Mouse (Mus musculus) spleen, adult 12 weeks (tissue): ENCODE data around the gene Syne2.

Experiments
- DNase-seq: peaks from one replicate; pipeline ENCODE4 v3.0.0; 2022; ENCODE audit warnings: low spot score

Syne2 gene

GRCm38 (mm10) chr12:75873546-75874235, 55.8 kb downstream of the Syne2 start:
- no peak for DNase-seq

GRCm38 (mm10) chr12:75874287-75874994, 56.5 kb downstream of the Syne2 start:
- DNase-seq: no peak

GRCm38 (mm10) chr12:75879636-75880317, 61.8 kb downstream of the Syne2 start:
- no peak for DNase-seq

- DNase-seq: no peak
Measured at GRCm38 (mm10) chr12:75881554-75881953, 63.6 kb downstream of the Syne2 start.

GRCm38 (mm10) chr12:75886161-75886560, 68.2 kb downstream of the Syne2 start:
- no peak for DNase-seq

- DNase-seq: no peak
Measured at GRCm38 (mm10) chr12:75886946-75887345, 69.0 kb downstream of the Syne2 start.

GRCm38 (mm10) chr12:75888721-75889120, 70.8 kb downstream of the Syne2 start:
- no peak for DNase-seq

GRCm38 (mm10) chr12:75891206-75891605, 73.3 kb downstream of the Syne2 start:
- DNase-seq: no peak

GRCm38 (mm10) chr12:75893392-75893791, 75.5 kb downstream of the Syne2 start:
- DNase-seq: no peak

- DNase-seq: no peak
Measured at GRCm38 (mm10) chr12:75894316-75894997, 76.5 kb downstream of the Syne2 start.

GRCm38 (mm10) chr12:75894998-75895331, 77.0 kb downstream of the Syne2 start:
- no peak for DNase-seq

GRCm38 (mm10) chr12:75897793-75898192, 79.9 kb downstream of the Syne2 start:
- DNase-seq: no peak

- no peak for DNase-seq
Measured at GRCm38 (mm10) chr12:75901721-75902120, 83.8 kb downstream of the Syne2 start.

GRCm38 (mm10) chr12:75904068-75904467, 86.1 kb downstream of the Syne2 start:
- no peak for DNase-seq

GRCm38 (mm10) chr12:75905304-75905703, 87.4 kb downstream of the Syne2 start:
- no peak for DNase-seq

GRCm38 (mm10) chr12:75908466-75908865, 90.5 kb downstream of the Syne2 start:
- DNase-seq: no peak

- no peak for DNase-seq
Measured at GRCm38 (mm10) chr12:75915694-75916093, 97.8 kb downstream of the Syne2 start.

GRCm38 (mm10) chr12:75918415-75918814, 100.5 kb downstream of the Syne2 start:
- DNase-seq: no peak

GRCm38 (mm10) chr12:75918914-75919313, 101.0 kb downstream of the Syne2 start:
- DNase-seq: no peak

GRCm38 (mm10) chr12:75922900-75923299, 105.0 kb downstream of the Syne2 start:
- no peak for DNase-seq

GRCm38 (mm10) chr12:75924852-75925251, 106.9 kb downstream of the Syne2 start:
- no peak for DNase-seq

- no peak for DNase-seq
Measured at GRCm38 (mm10) chr12:75927596-75927995, 109.7 kb downstream of the Syne2 start.

GRCm38 (mm10) chr12:75933561-75933960, 115.6 kb downstream of the Syne2 start:
- DNase-seq: no peak
